36 mouse cellular contexts compared by ENCODE assay signal in genomic region chr5:18004824-18005611, GRCm38 (mm10). TPM values are rescaled to one million over a fixed set of nuclear protein-coding genes. Genes with fewer than 3 reads are reported as not detected.
DNase-seq lines count a peak whose midpoint lies in the region; TF ChIP-seq lines count a peak whose summit lies in the region.
"Had no signal": no experiment of that assay in that cellular context is flagged by ENCODE, and none has a peak within 500 bp of the region (broad histone marks: within the 10 kb centered on the region; RNA-seq: fewer than 3 reads in every experiment).

No protein-coding gene starts in this region.

- no peak overlapping the region for H3K27ac ChIP-seq in CH12.LX (ENCODE audit: insufficient read depth, low read depth)
- peak overlapping the region; percentile 91 for H3K27ac ChIP-seq in brown adipose tissue, adult 24 weeks (replicated peaks; ENCODE audit: low read depth, low read length)
- H3K27ac ChIP-seq: forebrain, embryonic 13.5 days; liver, embryonic 14.5 days; neural tube, embryonic 12.5 days had no signal

- H3K4me2 ChIP-seq in CH12.LX (ENCODE audit: insufficient read depth, low read depth, poor library complexity, severe bottlenecking) = no peak overlapping the region
- H3K4me2 ChIP-seq: forebrain, embryonic 13.5 days; neural tube, embryonic 12.5 days had no signal

- no peaks in the 10 kb centered on the region for H3K9me3 ChIP-seq in CH12.LX (replicated peaks; ENCODE audit: low read length)
- H3K9me3 ChIP-seq: forebrain, embryonic 13.5 days; neural tube, embryonic 12.5 days had no signal

- intact Hi-C loops in heart, postnatal 10 days (cut with DNase I) = loop anchor here (5.0 to 10.0 kb wide), 3 partner anchors 113 to 190 kb away; no protein-coding TSS in a partner anchor
- intact Hi-C loops in left cerebral cortex, postnatal 4 days (cut with DNase I) = no loop called here

- H3K79me2 ChIP-seq in CH12.LX (replicated peaks; ENCODE audit: control insufficient read depth, extremely low read depth, insufficient read depth, poor library complexity, severe bottlenecking) = no peaks in the 10 kb centered on the region

- no peaks in the 10 kb centered on the region for H3K27me3 ChIP-seq in CH12.LX (replicated peaks)
- H3K27me3 ChIP-seq: forebrain, embryonic 13.5 days; neural tube, embryonic 12.5 days had no signal

- dilution Hi-C loops in CH12.LX (cut with MboI; ENCODE audit: extremely low pct_ligation_motif_present, extremely low pct_unique_long_range_greater_than_20kb, low sequenced_read_pairs) = no loop called here

- no peak for TF ChIP-seq EP300 in CH12.LX (IDR thresholded peaks at IDR 0.05; ENCODE audit: low read length)

- no peak for TF ChIP-seq POLR2A in CH12.LX (IDR thresholded peaks at IDR 0.05; ENCODE audit: low read depth, low read length)

- H3K4me1 ChIP-seq in CH12.LX (ENCODE audit: control insufficient read depth in 1 of 2, insufficient read depth in 2 of 2) = peaks cover 9 to 69% of the 10 kb centered on the region in 2 experiments; a peak in 3 of 4 replicates
- peaks cover 12% of the 10 kb centered on the region for H3K4me1 ChIP-seq in brown adipose tissue, adult 24 weeks (ENCODE audit: control insufficient read depth, insufficient read depth, insufficient read length, low read length)
- H3K4me1 ChIP-seq: forebrain, embryonic 13.5 days; neural tube, embryonic 12.5 days had no signal

- in situ Hi-C loops in CH12.LX (cut with MboI; ENCODE audit: low pct_ligation_motif_present, low pct_unique_long_range_greater_than_20kb, low sequenced_read_pairs) = no loop called here

- no peak overlapping the region for H3K4me3 ChIP-seq in CH12.LX (replicated peaks in 1 of 3; ENCODE audit: low read depth in 2 of 3, low read length in 2 of 3, poor library complexity in 1 of 3)
- H3K4me3 ChIP-seq in brown adipose tissue, adult 24 weeks (ENCODE audit: insufficient read depth, low read depth, low read length) = no peak overlapping the region
- H3K4me3 ChIP-seq: erythroblast, embryonic 14.5 days; forebrain, embryonic 13.5 days; neural tube, embryonic 12.5 days had no signal

- no peak overlapping the region for H3K9ac ChIP-seq in CH12.LX (ENCODE audit: insufficient read depth, low read depth)
- H3K9ac ChIP-seq: forebrain, embryonic 13.5 days; liver, embryonic 14.5 days; neural tube, embryonic 12.5 days had no signal

- DNase-seq in heart, adult 11 months = peak; percentile 87
- no peak for DNase-seq in heart, postnatal 10 days
- DNase-seq in left cerebral cortex, postnatal 4 days = peak; percentile 1
- DNase-seq in left cerebral cortex, adult 9 months (ENCODE audit: low spot score in 2 of 2) = no peak
- peak; percentile 52 for DNase-seq in CH12.LX (ENCODE audit: extremely low read depth)
- DNase-seq in kidney, adult 18-20 months = no peak
- DNase-seq: adrenal gland, adult 8-10 months; B cell, adult 2 months; cerebellum, adult 11 months; cerebellum, adult 9-10 months; gastrocnemius, postnatal 36 days; kidney, adult 9 months; kidney, postnatal 10 days; layer of hippocampus, postnatal 36 days; liver; lung, adult 2 months; lung, postnatal 10 days; right cerebral cortex, adult 18-20 months; spleen, adult 18-20 months; thymus, adult 2 months; thymus, postnatal 36 days had no signal

- TF ChIP-seq CTCF in CH12.LX (conservative IDR thresholded peaks at IDR 0.05 in 1 of 2, IDR thresholded peaks at IDR 0.05 in 1 of 2; ENCODE audit: low read depth in 2 of 2, low read length in 2 of 2) = no peak

- H3K36me3 ChIP-seq in CH12.LX (replicated peaks in 1 of 2; ENCODE audit: control insufficient read depth in 1 of 2, insufficient read depth in 1 of 2, low read length in 1 of 2) = no peaks in the 10 kb centered on the region
- H3K36me3 ChIP-seq: neural tube, embryonic 12.5 days had no signal

- TF ChIP-seq RAD21 in CH12.LX (IDR thresholded peaks at IDR 0.05; ENCODE audit: low read depth, low read length) = no peak

TF ChIP-seq in CH12.LX, 34 proteins besides CTCF, POLR2A, EP300 and RAD21:
- no peak for TF ChIP-seq NRF1 (IDR thresholded peaks at IDR 0.05; ENCODE audit: low read depth, low read length)
- TF ChIP-seq CHD1 (IDR thresholded peaks at IDR 0.05; ENCODE audit: low read depth, low read length) = no peak
- no peak for TF ChIP-seq GABPA (IDR thresholded peaks at IDR 0.05; ENCODE audit: insufficient replicate concordance, low read depth, low read length)
- no peak for TF ChIP-seq ZKSCAN1 (IDR thresholded peaks at IDR 0.05; ENCODE audit: borderline replicate concordance, low read depth, low read length)
- TF ChIP-seq JUN (IDR thresholded peaks at IDR 0.05; ENCODE audit: insufficient read depth, low read depth, low read length) = no peak
- TF ChIP-seq USF1 (IDR thresholded peaks at IDR 0.05; ENCODE audit: low read depth, low read length) = no peak
- no peak for TF ChIP-seq TBP (conservative IDR thresholded peaks at IDR 0.05; ENCODE audit: low read depth, low read length)
- no peak for TF ChIP-seq TCF12 (IDR thresholded peaks at IDR 0.05; ENCODE audit: low read depth, low read length)
- TF ChIP-seq NELFE (IDR thresholded peaks at IDR 0.05; ENCODE audit: low read depth, low read length) = no peak
- no peak for TF ChIP-seq POLR2AphosphoS2 (IDR thresholded peaks at IDR 0.05; ENCODE audit: low read depth, low read length)
- no peak for TF ChIP-seq HCFC1 (IDR thresholded peaks at IDR 0.05; ENCODE audit: low read depth, low read length)
- TF ChIP-seq KAT2A (IDR thresholded peaks at IDR 0.05; ENCODE audit: insufficient replicate concordance, low read length) = no peak
- no peak for TF ChIP-seq MAX (IDR thresholded peaks at IDR 0.05; ENCODE audit: low read length)
- TF ChIP-seq CHD2 (IDR thresholded peaks at IDR 0.05; ENCODE audit: low read length) = no peak
- no peak for TF ChIP-seq ZNF384 (IDR thresholded peaks at IDR 0.05; ENCODE audit: low read depth, low read length)
- TF ChIP-seq MXI1 (IDR thresholded peaks at IDR 0.05; ENCODE audit: low read depth, low read length) = no peak
- no peak for TF ChIP-seq MAFK (IDR thresholded peaks at IDR 0.05; ENCODE audit: insufficient replicate concordance, low read length)
- TF ChIP-seq BHLHE40 (IDR thresholded peaks at IDR 0.05; ENCODE audit: low read depth, low read length) = no peak

RNA-seq across cellular contexts. Expression of gene Gnat3, which starts 42.7 kb away (rescaled TPM):
- under 1 TPM; 0.19 to 0.20 TPM for total RNA-seq in heart, postnatal 10 days (2021)
- not detected for total RNA-seq in left cerebral cortex, postnatal 4 days (2021)
- total RNA-seq in CH12.LX (2012; rRNA removed) = 0.51 and 0.97 TPM in 2 replicates
- 0.74 and 1.2 TPM in 2 replicates for total RNA-seq in CH12.LX (2014; rRNA removed)
- 0.57 and 0.65 TPM in 2 replicates for polyA plus RNA-seq in CH12.LX (2012; ENCODE audit: insufficient read length, low read depth)
- polyA plus RNA-seq in brown adipose tissue, adult 24 weeks (2012; ENCODE audit: insufficient read depth, insufficient read length, missing spikeins) = 0.75 TPM in 1 of 2 replicates, not detected in the other
- total RNA-seq: adrenal gland, adult 8-10 months; adrenal gland, postnatal 4 days; ES-E14; gastrocnemius, postnatal 36 days; layer of hippocampus, postnatal 36 days; left cerebral cortex, postnatal 10 days; megakaryocyte-erythroid progenitor cell, adult 5-6 weeks had no signal
- polyA plus RNA-seq: activated CD4-positive, CD25-positive, alpha-beta regulatory T cell, adult 4 months; embryonic facial prominence, embryonic 14.5 days; erythroblast, embryonic 14.5 days; forebrain, embryonic 13.5 days; heart, embryonic 14.5 days; intestine, embryonic 16.5 days; limb, embryonic 11.5 days; liver, embryonic 14.5 days; lung, adult 2 months; stomach, embryonic 16.5 days had no signal

Comparison
In these comparisons a context has a peak if more than half of its experiments do, and no peak if none do; other contexts are left out.
1. DNase-seq: peak in heart, adult 11 months (single experiment), left cerebral cortex, postnatal 4 days (single experiment) and CH12.LX (single experiment); none in heart, postnatal 10 days (0 of 2), left cerebral cortex, adult 9 months (0 of 2) and kidney, adult 18-20 months (single experiment).